Mouse (Mus musculus) left cerebral cortex, adult 8-10 months (tissue): Measurements from ENCODE around the gene Tmcc3. TPM values are rescaled to one million over a fixed set of nuclear protein-coding genes. Genes with fewer than 3 reads are reported as not detected.
"Not testable (repeated sequence)": the region's sequence is repeated elsewhere in the genome, so short reads cannot be mapped to it uniquely, and the experiment has no call there.

Source experiments
- DNase-seq, 2 experiments: peaks; one replicate each; pipeline ENCODE4 v3.0.0; 2022; ENCODE audit warnings: low spot score in 2 of 2
- total RNA-seq, 4 experiments: library from RNA; stranded (reverse); gene quantifications; 2 replicates each; pipeline ENCODE4 v1.2.4; 2022

Tmcc3 gene
- total RNA-seq, 4 experiments from 2014 or later: 37.5 to 45.6 (median 39.7) TPM

DNA sequence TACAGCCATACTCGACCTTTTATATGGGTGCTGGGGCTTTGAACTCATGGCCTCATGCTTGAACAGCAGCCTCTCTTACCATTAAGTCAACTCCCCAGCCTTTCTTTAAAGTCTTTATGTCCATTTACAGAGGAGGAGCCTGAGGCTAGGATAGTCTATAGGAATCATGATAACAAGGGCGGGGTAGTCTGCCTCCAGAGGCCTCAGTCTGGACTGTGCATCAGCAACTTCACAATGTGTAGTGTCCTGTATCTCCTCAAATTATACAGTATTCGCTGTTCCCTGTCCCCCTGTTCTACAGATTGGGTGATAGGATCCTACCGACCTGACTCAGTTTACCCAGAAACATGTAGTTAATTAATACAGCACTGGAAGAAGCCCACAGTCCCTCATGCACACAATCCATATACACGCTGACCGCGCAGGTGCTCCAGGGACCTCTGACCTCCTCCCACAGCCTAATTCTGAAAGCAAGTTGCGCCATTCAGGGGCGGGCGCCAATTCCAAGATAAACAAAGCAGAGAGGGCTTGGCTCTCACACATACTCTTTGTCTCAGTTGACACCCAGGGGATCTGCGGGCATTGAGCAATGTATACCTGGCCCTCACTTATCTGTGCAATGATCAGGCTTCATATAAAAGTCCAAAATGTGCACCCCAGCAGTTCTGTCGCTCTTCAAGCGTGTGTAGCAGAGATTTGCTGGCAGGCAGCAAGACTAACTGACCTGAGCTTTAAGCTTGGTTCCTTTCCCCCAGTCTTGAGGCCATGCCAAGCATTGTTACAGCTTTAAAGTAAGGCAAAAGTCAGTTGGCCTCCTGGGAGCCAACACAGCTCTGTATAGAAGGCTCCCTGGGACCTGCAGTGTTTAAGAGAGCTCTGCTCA is 262.9 kb downstream of the Tmcc3 start:
- DNase-seq: no peak

- DNase-seq: no peak
Measured at GRCm38 (mm10) chr10:94575958-94576357, 264.2 kb downstream of the Tmcc3 start.

GRCm38 (mm10) chr10:94578870-94579269 is 267.1 kb downstream of the Tmcc3 start:
- no peak for DNase-seq

DNA sequence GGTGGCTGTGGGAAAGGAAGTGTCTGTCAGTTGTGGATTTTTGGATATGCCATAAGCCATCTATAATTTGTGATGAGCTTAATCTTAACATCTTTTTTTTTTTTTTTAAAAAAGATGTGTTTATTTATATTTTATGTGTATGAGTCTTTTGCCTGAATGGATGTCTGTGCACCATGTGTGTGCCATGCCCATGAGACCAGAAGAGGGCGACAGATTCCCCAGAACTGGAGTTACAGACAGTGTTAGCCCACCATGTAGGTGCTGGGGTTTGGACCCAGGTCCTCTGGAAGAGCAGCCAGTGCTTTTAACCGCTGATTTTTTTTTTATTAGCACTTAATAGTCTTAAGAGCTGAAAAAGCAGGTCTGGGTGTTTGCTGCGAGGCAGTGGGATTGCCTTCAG is 269.6 kb downstream of the Tmcc3 start:
- no peak for DNase-seq

- DNase-seq: no peak
Measured at GRCm38 (mm10) chr10:94583714-94584113, 272.0 kb downstream of the Tmcc3 start.

- DNase-seq: no peak
Measured at GRCm38 (mm10) chr10:94584851-94585359, 273.2 kb downstream of the Tmcc3 start.

DNA sequence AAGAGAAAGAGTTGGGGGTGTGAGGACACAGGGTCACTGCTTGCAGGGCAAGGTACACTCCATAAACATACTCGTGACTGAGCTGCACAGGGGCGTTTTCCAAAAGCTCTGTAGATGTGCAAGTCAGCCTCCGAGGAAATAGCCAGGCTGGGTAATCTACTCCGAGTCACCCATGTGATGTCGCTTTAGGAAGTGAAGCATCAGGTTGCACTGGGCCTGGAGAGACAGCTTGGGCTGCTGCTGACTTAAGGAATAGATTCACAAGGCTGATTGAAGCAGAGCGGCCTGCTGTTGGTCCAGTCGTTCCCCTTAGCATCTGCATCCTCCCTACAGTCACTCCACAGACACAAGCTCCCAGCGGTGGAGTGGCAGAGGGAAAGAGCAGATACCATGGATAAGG is 274.1 kb downstream of the Tmcc3 start:
- DNase-seq: no peak

- no peak for DNase-seq
Measured at GRCm38 (mm10) chr10:94588976-94589375, 277.2 kb downstream of the Tmcc3 start.

DNA sequence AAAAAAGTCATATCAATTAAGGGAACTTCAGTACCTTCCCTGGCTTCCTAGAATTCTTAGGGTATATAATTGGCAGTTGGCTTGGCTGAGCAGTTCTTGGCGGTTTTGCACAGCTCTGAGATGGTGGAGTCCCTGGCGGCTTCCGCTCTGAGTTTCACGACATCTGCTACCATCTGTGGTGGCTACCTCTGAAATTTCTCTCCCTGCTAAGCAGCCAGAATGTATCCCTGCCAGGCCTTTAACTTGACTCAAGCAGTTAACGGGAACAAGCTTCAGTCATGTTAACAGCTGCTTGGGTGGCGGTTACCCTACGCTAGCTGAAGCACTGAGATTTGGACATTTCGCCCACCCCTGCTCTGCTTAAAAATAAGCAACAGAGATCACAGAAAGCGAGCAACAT is 284.0 kb downstream of the Tmcc3 start:
- DNase-seq: peak in 1 of 2 experiments; percentile 76

DNA sequence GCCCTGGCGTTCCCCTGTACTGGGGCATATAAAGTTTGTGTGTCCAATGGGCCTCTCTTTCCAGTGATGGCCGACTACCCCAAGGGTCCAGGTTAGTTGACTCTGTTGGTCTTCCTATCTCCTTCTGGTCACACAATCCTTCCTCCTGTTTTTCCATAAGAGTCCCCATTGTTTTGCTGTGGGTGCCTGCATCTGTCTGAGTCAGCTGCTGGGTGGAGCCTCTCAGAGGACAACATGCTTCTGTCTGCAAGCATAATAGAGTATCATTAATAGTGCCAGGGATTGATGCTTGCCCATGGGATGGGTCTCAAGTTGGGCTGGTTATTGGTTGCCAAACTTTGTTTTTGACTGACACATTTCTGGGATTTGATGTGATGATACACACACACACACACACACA is 288.1 kb downstream of the Tmcc3 start:
- DNase-seq: not testable (repeated sequence)

DNA sequence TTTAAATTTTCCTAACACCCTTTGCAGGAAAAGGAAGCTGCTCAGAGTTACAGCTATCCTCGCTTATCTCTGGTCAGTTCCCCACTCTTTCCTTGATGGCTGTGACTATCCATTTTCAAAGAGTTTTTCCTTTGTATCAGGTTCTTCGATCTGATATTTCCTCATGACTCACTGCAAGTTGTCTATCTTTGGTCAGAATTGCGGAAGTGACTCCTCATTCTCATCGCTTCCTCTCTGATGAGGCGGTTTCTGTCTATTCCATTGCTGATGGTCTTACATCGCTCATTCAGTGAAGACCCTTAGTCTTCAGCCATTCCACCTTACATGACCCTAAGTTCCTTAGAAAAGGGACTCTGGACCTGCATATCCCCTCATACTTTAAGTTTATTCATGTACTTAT is 289.3 kb downstream of the Tmcc3 start:
- DNase-seq: no peak

DNA sequence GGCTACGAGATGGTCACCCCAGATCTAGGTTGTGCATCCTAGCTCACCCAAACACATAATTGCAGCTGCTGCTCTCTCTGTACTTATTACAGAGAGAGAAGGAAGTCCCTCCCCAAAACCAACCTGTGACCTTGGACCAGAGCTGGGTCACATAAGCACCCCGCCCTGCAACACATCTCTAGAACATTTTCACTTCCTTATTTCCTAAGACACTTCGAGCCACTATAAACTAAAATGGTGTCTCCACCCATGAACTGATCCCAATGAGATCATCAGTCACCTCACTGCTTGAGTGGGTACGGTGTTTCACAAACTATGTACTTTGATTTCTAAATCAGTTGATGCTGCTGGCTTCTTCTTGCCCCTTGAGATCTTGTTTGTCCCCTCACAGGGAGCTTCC is 293.7 kb downstream of the Tmcc3 start:
- no peak for DNase-seq

GRCm38 (mm10) chr10:94609309-94609777 is 297.6 kb downstream of the Tmcc3 start:
- DNase-seq: peak; percentile 61 to 70

DNA sequence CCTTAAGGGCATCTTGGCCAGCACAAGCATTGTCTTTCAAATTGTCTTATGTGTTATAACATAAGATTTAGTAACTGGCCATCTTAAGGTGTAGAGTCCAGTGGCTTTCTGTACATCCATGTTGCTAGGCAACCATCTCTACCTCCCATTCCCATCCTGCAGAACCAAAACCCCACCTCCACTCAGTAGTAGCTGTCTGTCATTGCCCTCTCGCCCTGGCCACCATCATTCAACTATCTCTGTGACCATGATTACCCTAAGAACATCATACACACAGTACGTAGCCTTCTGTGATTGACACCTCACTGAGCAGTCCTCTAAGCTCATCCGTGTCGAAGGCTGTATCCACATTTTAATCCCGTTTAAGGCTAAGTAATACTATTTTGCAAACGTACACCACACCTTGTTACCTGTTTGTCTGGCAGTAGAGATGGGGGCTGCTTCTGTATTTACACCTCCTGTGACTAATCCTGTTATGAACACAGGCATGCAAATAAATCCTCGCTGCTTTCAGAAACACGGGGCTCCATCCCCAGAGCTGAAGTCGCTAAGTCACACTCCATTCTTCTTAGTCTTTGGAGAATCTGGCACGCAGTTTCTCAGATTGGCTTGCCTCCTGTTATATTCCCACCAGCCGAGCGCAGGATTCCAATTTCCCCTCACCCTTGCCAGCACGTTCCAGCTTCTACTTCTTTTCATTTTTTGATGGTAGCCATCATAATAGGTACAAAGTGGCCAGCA is 299.6 kb downstream of the Tmcc3 start:
- DNase-seq: no peak

- no peak for DNase-seq
Measured at GRCm38 (mm10) chr10:94611969-94612440, 300.3 kb downstream of the Tmcc3 start.

- DNase-seq: no peak
Measured at GRCm38 (mm10) chr10:94619586-94619985, 307.8 kb downstream of the Tmcc3 start.

GRCm38 (mm10) chr10:94620561-94620960 is 308.8 kb downstream of the Tmcc3 start:
- DNase-seq: no peak

DNA sequence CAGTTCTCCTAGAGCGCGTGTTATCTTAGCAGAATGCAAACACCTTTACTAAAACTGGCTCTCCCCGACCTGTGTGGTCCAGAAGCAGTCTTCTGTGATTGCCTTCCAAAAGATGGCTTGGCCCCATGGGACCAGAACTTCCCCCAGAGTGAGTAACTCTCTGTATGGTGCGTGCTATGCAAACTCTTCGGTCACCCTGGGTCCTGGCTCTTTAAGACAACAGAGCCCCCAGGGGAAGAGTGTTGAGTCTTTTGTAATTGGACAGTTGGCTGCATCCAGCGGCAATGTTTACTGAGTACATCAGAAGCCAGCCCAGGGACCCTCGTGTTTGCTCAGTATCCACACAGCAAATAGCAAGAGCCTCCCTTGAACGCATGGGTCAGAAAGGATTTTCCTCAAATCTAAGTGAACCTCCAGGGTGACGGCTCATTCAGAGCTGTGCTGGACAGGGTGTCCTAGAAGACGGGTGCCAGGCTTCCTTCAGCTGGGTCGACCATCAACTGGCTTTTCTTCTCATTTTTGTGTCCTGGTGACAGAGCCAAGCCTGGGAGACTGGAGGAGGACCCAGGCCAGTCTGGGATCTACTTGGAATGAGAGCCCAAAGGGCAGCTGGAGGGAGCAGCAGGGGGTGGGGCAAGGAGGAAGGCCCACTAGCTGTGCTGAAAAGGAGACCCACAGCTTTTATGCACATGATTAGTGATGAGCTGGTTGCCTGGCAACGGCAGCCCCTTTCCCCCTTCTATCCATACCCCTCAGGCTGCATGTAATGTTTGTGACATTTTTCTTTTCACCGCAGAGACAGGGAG is 309.9 kb downstream of the Tmcc3 start:
- DNase-seq: no peak

- DNase-seq: no peak
Measured at GRCm38 (mm10) chr10:94622281-94622680, 310.5 kb downstream of the Tmcc3 start.

DNA sequence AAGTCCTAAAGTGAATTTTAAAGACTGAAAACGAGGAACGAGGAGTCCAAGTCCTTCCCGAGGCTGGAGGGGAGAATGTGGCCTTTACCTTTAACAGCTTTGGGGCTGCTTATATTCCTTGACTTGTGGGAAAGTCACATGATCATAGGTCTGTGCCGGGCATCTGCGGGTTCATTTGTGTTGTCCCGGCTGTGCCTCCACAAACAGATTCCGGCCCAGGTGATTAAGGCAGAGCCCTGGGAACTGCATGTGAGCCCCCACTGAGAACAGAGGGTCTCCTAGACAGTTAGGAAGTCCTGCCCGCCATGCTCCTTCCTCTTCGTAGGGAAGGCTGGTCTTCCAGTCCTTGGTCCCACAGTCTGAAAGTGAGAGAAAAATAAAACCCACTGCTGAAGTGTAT is 311.1 kb downstream of the Tmcc3 start:
- DNase-seq: no peak

DNA sequence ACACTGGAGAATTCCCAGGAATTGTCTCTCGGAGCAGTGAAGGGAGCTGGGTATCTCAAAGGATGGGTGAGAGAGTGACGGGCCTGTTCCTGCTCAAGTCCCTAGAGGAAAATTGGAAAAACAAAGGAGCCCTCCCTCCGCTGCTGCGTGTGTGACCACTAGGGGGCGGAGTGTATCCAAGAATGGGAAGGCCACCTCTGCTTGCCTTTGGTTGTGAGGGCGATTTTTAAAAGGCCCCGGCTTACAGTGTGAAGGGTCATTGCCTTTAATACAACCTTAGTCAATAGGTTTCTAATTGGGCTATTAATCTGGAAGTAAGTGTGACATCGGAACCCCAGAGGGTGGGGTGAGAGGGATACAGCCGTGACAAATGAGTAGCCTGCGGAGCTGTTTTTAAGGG is 311.9 kb downstream of the Tmcc3 start:
- DNase-seq: peak; percentile 29 to 77
